Mouse (Mus musculus): ENCODE measurements around the gene Esyt2.

Esyt2 gene

DNA sequence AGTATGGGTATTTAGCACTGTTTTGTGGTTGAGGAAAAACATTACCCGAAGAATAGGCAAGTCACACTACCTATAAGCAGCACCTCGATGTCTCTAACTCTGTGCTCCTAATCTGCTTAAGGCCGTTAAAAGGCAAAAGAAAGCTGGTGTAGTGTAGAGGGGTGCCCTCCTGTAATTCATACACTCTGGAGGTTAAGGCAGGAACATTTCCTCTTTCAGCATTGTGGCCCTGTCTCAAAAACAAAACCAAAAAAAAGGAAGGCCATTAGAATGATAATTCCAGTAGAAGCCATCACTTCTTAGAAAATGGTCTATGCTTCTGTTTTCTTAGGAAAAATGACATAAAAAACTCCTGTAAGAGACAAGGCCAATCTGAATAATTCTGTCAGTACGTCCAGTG is 70.0 kb downstream of the Esyt2 start:
- ATAC-seq (ENCODE audit: insufficient number of reproducible peaks, low FRiP score, low TSS enrichment) = no peak

DNA sequence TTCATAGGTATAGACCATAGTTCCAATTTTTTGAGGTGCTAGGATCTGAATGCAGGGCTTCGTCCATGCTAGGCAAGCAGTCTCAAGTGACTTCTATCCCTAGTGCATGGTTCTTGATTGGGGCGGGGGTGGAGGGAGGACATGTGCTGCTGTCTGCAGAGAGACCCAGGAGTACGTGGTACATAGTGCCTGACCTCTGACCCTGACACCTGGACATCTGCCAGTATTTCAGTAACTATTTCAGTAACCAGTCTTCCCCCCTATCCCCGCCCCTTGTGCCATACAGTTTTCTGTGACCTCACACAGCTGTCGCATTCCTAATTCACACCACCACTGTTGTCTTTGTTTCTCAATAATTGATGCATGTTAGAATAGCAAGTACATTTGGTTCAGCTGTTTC is 71.4 kb downstream of the Esyt2 start:
- no peak for ATAC-seq (ENCODE audit: insufficient number of reproducible peaks, low FRiP score, low TSS enrichment)

DNA sequence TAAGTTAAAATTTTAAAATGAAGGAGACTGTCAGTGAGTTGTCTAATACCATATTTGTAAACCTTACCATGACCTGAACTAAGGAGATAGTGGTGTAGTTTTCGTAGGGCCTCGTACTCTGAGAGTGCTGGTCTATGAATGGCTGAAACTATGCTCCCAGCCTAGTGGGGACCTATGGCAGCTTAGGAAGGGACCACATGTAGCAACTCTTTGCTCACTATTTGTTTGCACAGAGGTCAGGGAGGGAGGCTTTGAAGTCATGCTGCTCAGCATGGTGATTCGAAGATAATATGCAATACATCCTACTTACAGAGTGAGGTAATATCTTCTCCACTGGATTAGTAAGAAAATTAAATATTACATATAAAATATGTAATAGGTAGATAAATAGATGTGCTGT is 73.7 kb downstream of the Esyt2 start:
- ATAC-seq (ENCODE audit: insufficient number of reproducible peaks, low FRiP score, low TSS enrichment) = no peak

DNA sequence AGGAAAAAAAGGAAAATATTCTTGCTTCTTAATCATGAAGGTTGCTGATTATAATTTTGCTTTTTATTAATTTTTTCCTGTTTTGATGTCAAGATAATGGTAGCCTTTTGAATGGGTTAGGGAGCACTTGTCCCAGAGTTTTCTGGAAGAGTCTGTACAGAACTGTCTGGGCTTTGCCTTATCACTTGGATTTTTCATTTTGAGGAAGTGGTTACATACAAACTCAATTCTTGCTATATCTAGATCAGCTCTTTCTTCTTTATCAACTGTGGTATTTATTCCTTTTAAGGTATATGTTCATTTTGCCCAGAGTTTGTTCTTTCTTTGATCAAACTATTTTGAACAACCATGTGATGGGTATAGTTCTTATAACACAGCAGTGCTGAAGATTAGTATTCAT is 81.1 kb downstream of the Esyt2 start:
- ATAC-seq (ENCODE audit: insufficient number of reproducible peaks, low FRiP score, low TSS enrichment) = no peak

DNA sequence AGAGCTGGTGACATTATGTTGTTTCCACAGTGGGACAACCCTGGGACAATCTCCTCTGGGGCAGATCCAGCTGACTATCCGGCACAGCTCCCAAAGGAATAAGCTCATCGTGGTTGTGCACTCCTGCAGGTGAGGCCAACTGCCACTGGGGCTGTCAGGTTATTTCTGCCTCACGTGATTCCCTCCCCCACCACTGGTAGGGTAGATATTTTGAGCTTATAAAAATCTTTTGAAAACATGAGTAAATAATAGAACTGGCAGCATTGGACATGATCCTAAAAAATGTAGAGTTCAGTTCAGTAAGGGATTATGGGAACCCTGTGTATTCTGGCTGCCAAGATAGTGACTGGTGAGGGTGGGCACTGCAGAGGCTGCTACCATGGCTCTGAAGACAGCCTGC is 85.9 kb downstream of the Esyt2 start:
- no peak for ATAC-seq (ENCODE audit: insufficient number of reproducible peaks, low FRiP score, low TSS enrichment)

DNA sequence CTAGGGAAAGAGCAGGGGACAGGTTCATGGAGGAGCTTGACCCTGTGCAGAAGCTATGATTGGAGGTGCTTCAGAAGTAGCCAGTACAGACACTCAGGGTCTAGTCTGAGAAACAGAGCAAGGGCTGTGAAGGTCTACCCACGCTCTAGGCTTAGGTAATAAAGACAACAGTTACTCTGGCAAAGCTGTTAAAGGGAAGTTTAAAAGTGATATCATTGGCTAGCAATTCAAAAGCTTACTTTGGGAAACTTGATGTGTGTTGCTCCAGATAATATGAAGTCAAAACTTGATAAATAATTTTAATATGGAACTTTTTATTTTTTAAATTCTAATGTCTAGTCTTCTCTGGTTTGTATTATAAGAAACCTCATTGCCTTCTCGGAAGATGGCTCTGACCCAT is 86.3 kb downstream of the Esyt2 start:
- ATAC-seq (ENCODE audit: insufficient number of reproducible peaks, low FRiP score, low TSS enrichment) = no peak

DNA sequence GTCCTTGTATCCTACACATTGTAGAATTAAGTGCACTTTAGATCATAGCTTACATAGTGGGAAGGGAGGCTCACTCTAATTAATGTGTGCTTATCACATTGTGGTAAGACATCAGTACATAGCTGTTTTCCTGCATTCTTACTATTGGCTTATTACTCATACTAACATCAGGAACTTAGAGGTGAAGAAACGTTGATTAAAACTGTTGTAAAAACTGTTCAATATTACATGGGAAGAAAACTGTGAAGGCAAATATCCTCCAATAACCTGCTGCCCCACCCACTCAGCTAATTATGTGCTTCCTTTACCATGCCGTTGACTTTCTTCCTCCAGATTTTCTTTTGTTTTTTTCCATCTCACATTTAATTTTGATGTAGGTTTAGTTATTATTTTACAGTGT is 87.9 kb downstream of the Esyt2 start:
- ATAC-seq (ENCODE audit: insufficient number of reproducible peaks, low FRiP score, low TSS enrichment) = no peak

DNA sequence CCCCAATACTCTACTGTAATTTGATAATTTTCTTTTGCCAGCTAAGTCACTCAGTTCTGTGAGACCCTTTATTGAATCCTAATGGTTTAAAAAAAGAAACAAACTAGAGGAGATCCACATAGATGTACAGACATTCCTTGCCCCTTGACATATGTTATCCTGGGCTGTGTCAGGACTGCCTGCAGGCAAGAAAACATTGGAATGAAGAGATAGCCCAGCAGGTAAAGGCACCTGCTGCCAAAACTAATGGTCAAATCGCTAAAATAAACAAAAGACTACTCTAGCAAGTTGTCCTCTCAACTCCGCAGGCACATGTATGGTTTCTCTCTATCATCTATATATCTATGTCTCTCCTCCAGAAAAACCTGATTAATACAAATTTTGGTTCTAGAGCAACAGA is 102.1 kb downstream of the Esyt2 start:
- ATAC-seq (ENCODE audit: insufficient number of reproducible peaks, low FRiP score, low TSS enrichment) = peak; percentile 75

DNA sequence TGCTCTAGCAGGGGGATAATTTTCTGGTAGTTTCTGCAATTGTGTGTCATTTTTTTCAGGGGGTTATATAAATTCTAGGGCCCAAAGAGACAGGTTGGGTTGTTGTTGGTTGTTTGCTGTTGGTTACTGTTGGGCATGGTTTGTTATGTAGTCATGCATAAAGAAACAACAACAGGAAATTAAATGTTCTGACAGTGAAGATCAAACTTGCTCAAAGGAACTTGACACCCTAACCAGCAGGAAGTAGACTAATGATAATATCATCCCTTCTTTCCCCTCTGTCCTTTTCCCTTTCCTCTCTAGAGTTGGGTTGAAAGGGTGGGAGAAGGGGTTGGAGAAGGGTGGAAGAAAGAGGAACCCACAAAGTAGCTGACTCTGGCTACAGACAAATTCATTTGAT is 103.0 kb downstream of the Esyt2 start:
- no peak for ATAC-seq (ENCODE audit: insufficient number of reproducible peaks, low FRiP score, low TSS enrichment)

DNA sequence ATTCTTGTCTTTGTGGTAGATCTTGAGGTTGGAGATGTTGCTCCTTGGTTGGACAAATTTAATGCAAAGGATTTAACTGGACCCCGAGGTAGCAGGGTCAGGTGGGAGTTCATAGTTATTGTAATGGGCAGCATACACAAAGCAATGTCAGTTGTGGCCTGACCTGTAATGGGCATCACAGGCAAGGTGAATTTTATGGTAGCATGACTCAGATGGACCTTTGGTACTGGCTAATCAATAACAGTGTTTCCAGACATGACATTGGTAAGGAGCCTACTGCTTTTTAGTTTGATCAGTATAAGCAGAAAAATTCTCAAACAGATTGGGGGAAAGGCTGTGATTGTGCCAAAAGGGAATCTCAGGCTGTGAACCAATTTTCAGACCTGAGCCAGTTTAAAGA is 105.8 kb downstream of the Esyt2 start:
- no peak for ATAC-seq (ENCODE audit: insufficient number of reproducible peaks, low FRiP score, low TSS enrichment)

DNA sequence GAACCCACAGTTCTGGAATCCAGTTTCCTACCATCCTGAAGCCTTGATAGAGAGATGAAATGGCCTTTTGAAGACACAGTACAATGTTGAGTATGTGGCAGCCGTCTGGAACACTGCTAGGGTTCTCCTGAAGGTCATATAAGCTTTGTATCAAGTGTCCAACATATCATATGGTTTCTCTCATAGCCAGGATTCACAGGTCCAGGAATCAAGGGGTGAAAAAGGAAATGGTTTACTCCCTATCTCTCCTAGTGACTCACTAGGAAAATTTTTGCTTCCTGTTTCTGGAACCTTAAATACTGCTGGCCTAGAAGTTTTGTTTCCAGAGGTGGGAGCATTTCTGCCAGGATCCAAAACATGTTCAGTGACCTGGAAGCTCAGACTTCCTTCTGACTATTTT is 108.9 kb downstream of the Esyt2 start:
- ATAC-seq (ENCODE audit: insufficient number of reproducible peaks, low FRiP score, low TSS enrichment) = no peak

DNA sequence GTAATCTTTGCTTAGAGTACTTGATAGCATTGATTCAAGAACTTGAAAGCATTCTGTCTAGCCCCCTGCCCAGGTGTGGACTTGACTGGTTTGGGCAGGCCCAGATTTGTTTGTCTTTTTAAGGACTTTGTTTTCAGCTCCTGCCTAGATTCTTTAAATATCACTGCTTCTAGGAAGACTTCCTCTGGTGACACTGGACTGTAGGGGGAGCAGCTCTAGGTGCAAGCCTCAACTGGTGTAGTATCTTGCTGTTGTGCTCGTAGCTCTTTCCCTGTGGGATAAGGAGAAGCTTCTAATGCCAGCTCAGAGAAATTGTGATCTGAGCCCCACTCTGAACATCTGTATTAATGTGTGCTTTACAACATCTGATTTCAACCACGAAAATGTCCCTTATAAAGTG is 113.3 kb downstream of the Esyt2 start:
- no peak for ATAC-seq (ENCODE audit: insufficient number of reproducible peaks, low FRiP score, low TSS enrichment)

DNA sequence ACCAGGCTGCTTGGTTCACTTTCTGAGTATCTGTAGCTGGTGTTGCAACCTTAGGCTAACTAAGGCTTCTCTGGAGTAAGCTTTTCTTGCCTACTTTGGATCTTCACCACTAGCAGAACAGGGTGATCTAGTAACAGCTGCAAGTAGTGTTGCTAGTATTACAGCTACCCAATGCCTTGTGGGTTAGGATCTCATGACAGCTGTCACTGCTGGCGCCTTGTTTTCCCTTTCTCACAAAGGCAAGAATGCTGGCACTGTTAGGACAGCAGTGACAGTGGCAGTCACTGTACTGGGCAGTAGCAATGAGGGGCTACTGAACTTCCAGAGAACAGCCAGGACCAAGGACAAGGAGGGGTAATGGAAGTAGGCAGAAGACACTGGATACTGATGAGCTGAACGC is 114.3 kb downstream of the Esyt2 start:
- no peak for ATAC-seq (ENCODE audit: insufficient number of reproducible peaks, low FRiP score, low TSS enrichment)

DNA sequence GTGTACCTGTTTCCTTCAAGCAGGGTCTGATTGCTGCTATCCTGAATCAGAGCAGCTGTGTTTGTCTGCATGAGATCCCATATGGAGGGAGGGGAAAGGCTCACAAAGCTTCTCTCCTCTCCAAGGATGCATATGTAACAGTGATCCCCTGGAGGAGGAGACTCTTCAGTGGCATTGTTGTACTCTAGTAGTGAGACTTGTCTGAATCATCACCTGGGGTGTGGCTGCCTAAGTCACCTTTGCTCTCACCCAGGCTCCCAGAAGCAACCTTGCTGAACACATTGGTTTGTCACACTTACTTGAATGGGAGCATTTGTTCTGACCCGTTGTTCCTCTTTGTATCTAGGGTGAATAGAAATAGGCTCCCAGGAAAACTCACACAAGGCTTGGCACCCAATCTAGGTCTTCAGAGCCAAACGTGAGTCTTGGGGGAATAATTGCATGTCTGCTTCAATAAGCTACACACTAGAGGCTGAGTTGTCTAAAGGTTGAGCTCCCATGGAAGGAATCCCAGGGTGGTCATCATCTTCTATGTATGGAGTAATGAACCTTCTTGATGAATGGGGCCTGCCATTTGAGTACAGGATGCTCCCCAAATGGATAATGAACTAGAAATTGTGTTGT is 115.2 kb downstream of the Esyt2 start:
- no peak for ATAC-seq (ENCODE audit: insufficient number of reproducible peaks, low FRiP score, low TSS enrichment)

DNA sequence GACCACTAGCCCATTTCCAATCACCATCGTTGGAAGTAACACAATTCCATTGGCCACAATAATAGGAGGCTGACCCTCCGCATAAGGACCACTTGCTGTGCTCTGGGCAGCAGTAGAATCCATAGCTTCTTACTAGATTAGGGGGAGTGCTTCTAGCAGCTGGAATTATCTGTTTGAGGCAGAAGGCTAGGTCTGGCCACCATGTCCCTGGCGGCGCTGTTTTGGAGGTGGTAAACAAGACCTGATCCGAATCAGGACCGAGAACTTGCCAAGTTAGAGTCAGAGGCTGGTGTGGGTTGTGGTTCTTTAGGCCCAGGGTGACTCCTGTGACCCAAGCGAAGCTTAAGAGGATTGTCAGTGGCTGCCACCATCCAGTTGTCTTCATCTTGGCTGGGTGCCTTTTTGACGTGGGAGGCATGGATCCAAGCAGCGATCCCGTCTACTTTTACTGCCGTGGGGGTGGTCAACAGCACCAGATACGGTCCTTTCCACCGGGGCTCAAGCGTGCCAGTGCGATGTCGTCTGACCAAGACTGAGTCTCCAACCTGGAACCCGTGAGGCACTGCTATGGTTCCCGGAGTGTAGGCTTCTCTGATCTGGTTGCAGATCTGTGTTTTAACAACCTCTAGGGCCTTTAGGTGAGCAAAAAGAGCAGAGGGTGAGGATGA is 123.2 kb downstream of the Esyt2 start:
- no peak for ATAC-seq (ENCODE audit: insufficient number of reproducible peaks, low FRiP score, low TSS enrichment)

DNA sequence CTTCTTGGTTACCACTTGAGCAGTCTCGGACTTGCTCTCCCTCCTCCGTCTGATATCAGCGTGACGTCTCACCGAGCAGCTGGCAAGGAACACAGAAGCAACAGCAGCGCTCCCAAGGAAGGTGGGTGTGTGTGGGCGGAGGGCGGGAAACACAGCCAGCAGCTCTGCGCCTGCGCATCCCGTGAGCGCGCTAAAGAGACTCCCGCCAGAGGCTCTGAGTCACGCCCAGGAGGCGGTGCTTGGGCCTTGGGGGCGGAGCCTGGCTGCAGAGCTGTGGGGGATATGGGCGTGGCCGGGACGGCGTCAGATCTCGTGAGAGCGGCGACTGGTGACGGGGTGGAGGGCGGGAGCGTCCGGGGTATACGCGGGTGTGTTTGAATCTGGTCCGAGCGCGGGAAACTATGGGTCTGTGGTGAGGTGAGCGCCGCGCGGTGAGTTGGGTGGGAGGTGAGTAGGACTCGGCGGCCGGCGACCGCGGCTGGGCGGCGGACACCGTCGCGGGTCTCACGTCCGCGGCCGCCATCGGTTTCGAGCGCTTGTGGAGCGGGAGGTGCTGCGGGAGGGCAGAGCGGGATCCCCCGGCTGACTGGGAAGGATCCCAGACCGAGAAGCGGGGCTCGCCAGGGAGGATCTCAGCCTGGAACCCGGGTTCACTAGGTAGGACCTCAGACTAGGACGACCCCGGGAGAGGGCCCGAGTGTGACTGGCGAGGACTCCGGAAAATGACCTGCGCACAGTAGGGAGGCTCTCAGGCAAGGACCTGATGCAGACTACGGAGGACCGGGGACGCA is 124.2 kb downstream of the Esyt2 start, which contains the start of gene Ncapg2:
Ncapg2 (plus strand) TSS at position 358 of the 791 bp plus-strand sequence.
- ATAC-seq (ENCODE audit: insufficient number of reproducible peaks, low FRiP score, low TSS enrichment) = peak; percentile 91

DNA sequence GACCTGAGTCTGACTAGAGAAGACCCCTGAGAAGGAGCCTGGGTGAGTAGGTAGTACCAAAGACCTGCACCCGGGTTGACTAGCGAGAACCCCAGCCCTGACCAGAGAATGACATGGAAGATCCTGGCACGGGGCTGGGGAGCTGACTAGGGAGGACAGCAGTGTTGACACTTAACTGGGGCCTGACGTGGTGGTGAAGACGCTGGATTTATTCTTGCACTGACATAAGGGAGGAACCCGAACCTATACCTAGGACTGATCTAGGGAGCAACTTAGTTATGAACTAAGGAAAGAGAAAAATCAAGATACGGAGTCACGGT is 124.8 kb downstream of the Esyt2 start:
- ATAC-seq (ENCODE audit: insufficient number of reproducible peaks, low FRiP score, low TSS enrichment) = peak; percentile 8; the same call in 1 of the 2 replicates

DNA sequence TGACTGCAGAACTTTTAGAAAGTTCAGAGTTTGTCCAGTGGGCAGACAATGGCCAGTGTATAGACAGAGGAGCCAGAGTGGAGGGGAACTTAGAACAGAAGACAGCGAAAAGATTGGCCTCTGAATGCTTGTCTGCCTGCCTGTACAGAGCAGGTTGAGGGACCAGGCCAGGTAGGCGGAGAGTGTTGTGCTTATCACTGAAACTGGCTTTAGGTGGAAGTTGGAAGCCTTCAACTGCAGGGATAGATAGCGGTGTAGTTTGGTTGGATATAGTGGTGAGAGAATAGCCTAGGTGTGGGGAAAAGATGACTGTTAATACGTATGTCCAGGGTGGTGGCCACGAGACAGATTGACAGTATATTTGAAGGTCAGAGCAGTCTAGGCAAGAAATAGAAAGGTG is 126.9 kb downstream of the Esyt2 start:
- ATAC-seq (ENCODE audit: insufficient number of reproducible peaks, low FRiP score, low TSS enrichment) = no peak

DNA sequence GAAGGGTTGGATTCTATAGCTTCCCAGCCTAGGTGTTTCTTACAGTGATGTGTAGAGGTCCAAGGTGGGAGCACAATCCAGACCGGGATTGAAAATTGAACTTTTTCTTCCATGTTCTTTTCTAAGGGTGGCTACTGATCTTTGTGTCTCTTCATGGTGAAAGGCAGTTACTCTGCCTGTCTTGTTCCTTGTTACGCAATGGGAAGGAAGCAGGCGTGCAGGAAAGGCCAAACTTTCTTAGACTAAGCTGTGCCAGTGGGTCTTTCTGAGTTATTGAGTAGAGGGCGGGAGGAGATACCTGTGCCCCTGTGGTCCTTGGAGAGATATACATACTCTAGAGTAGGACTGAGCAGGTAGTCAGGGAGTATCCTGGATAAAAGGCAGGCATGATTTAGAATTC is 133.9 kb downstream of the Esyt2 start:
- no peak for ATAC-seq (ENCODE audit: insufficient number of reproducible peaks, low FRiP score, low TSS enrichment)

DNA sequence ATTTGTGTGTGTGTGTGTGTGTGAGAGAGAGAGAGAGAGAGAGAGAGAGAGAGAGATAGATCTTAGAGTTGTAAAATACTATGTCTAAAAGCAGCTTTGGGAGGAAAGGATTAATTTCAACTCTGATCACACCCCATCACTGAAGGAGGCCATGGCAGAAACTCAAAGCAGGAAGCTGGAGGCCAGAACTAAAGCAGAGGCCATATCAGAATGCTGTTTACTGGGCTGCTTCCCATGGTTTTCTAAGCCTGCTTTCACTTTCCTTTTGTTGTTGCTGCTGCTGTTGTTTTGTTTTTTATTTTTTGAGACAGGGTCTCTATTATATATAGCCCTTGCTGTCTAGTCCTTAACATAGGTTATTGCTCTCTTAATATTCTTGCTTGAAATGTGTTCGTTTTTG is 135.5 kb downstream of the Esyt2 start:
- ATAC-seq (ENCODE audit: insufficient number of reproducible peaks, low FRiP score, low TSS enrichment) = no peak

DNA sequence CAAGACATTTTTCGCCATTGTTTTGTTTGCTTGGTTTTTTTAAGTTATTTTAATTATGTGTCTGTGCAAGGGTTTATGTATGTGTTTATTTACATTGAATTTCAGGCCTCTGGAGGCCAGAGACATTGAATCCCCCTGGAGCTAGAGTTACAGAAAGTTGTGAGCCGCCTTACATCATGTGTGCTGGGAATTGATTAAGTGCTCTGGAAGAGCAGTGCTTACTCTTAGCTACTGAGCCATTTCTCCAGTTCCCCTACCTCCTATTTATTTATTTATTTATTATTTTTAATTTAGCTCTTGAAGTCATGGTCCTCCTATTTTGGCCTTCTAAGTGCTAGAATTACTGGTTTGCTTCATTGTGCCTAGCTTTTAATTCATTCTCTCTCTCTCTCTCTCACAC is 140.7 kb downstream of the Esyt2 start:
- ATAC-seq (ENCODE audit: insufficient number of reproducible peaks, low FRiP score, low TSS enrichment) = no peak

DNA sequence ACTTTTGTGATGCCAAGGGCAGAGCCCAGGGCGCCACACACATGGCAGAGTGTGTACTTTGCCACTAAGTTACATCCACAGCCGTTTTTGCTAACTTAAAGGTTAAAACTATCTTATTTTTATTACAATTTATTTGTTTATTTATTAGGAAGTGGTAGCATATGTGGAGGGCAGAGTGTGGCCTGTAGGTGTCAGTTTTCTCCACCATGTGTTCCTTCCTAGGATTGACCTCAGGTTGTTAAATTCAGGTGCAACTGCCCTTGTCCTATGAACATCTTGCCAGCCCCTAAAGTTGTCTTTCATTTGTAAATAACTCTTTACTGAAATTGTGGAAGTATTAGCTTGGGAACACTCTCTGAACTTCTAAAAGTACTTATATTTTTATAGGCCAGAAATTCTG is 144.4 kb downstream of the Esyt2 start:
- ATAC-seq (ENCODE audit: insufficient number of reproducible peaks, low FRiP score, low TSS enrichment) = no peak
